Mouse (Mus musculus) midbrain, embryonic 16.5 days (tissue): ENCODE data around the gene Morc2a. TPM values are rescaled to one million over a fixed set of nuclear protein-coding genes. Genes with fewer than 3 reads are reported as not detected.
"Not testable (repeated sequence)": the region's sequence is repeated elsewhere in the genome, so short reads cannot be mapped to it uniquely, and the experiment has no call there.

Source experiments
- ATAC-seq: fragments of 200-750 bp; cut with Nextera tagmentation; 2 replicates; pipeline ENCODE4 v1.8.0; 2017; ENCODE audit warnings: moderate TSS enrichment
- H3K27ac ChIP-seq: fragments of 300-500 bp; sonication (generic); 2 replicates; pipeline ENCODE4 v1.5.1; 2014; ENCODE audit warnings: mild to moderate bottlenecking, low read length, mixed read lengths
- H3K27me3 ChIP-seq: fragments of 300-500 bp; sonication (generic); 2 replicates; pipeline ENCODE4 v1.6.1; 2014; ENCODE audit warnings: low read depth, low read length, mixed read lengths; ENCODE audit not compliant: control insufficient read depth, insufficient read depth
- H3K36me3 ChIP-seq: fragments of 300-500 bp; sonication (generic); 2 replicates; pipeline ENCODE4 v1.6.1; 2014; ENCODE audit warnings: mild to moderate bottlenecking, low read length, moderate library complexity, mixed read lengths; ENCODE audit not compliant: control insufficient read depth, insufficient read depth
- H3K4me1 ChIP-seq: fragments of 300-500 bp; sonication (generic); 2 replicates; pipeline ENCODE4 v1.6.1; 2014; ENCODE audit warnings: mild to moderate bottlenecking, low read length, mixed read lengths; ENCODE audit not compliant: control insufficient read depth, insufficient read depth
- H3K4me2 ChIP-seq: fragments of 300-500 bp; sonication (generic); 2 replicates; pipeline ENCODE4 v1.6.1; 2014; ENCODE audit warnings: mild to moderate bottlenecking, low read length, mixed read lengths
- H3K4me3 ChIP-seq: fragments of 300-500 bp; sonication (generic); 2 replicates; pipeline ENCODE4 v1.5.1; 2014; ENCODE audit warnings: low read depth, mild to moderate bottlenecking, low read length, moderate library complexity, mixed read lengths
- H3K9ac ChIP-seq: fragments of 300-500 bp; sonication (generic); 2 replicates; pipeline ENCODE4 v1.6.1; 2014; ENCODE audit warnings: low read depth, low read length, mixed read lengths
- H3K9me3 ChIP-seq: fragments of 300-500 bp; sonication (generic); replicated peaks from 2 replicates; pipeline ENCODE4 v1.6.1; 2014; ENCODE audit warnings: mild to moderate bottlenecking, low read length, mixed read lengths; ENCODE audit not compliant: control insufficient read depth, poor library complexity, severe bottlenecking
- WGBS: fragments of 180-500 bp; shearing (Covaris S2); extraction: QIAGEN DNeasy Blood & Tissue Kit; methylation state at CpG from one replicate; pipeline ENCODE4 v1.1.7; 2014; 5-methylcytosine and 5-hydroxymethylcytosine counted together
- polyA plus RNA-seq: library from polyadenylated mRNA; unstranded; fragments of >200 nt; fragmentation: Nextera tagmentation; extraction: Ambion mirVana; gene quantifications from 2 replicates; pipeline ENCODE4 v1.2.1, GENCODE M21; 2015

The Morc2a gene
- 33.7 and 38.5 TPM in 2 replicates for polyA plus RNA-seq

- Histone ChIP-seq H3K27me3 (no peaks in the 10 kb centered on the region), H3K36me3 (peaks cover 27% of the 10 kb centered on the region), H3K9me3 (peaks cover 12% of the 10 kb centered on the region; the same call in 1 of the 2 replicates), H3K4me1 (peaks cover 26% of the 10 kb centered on the region), H3K9ac (peak within 1 kb of the TSS; percentile 98), H3K4me2 (peak within 1 kb of the TSS; percentile 83), H3K4me3 (peak within 1 kb of the TSS; percentile 99), H3K27ac (peak within 1 kb of the TSS; percentile 95)
- peak; percentile 98 for ATAC-seq
- WGBS = under 1% methylated on average over 81 of the region's 81 CpGs
Measured at GRCm38 (mm10) chr11:3648964-3649841, at the start of gene Morc2a. Morc2a (plus strand) TSS chr11:3649191.

- H3K36me3 ChIP-seq, H3K27ac ChIP-seq, H3K27me3 ChIP-seq, H3K4me1 ChIP-seq, H3K9ac ChIP-seq, H3K9me3 ChIP-seq, H3K4me3 ChIP-seq, H3K4me2 ChIP-seq, ATAC-seq: not testable (repeated sequence)
- WGBS = 79% methylated on average over 1 of the region's 1 CpGs
Measured at GRCm38 (mm10) chr11:3601966-3602365, 47.0 kb upstream of the Morc2a start.

GRCm38 (mm10) chr11:3602687-3603086 is 46.3 kb upstream of the Morc2a start:
- H3K4me2 ChIP-seq, ATAC-seq, H3K9ac ChIP-seq, H3K36me3 ChIP-seq, H3K4me3 ChIP-seq, H3K27me3 ChIP-seq, H3K4me1 ChIP-seq, H3K27ac ChIP-seq, H3K9me3 ChIP-seq: not testable (repeated sequence)
- 54% methylated on average over 2 of the region's 2 CpGs for WGBS

GRCm38 (mm10) chr11:3606456-3606855 is 42.5 kb upstream of the Morc2a start:
- no peak for ATAC-seq
- H3K9me3 ChIP-seq = no peaks in the 10 kb centered on the region
- no peaks in the 10 kb centered on the region for H3K27me3 ChIP-seq
- WGBS = 93% methylated on average over 5 of the region's 5 CpGs
- H3K27ac ChIP-seq = no peak overlapping the region
- H3K36me3 ChIP-seq = no peaks in the 10 kb centered on the region
- H3K4me2 ChIP-seq = no peak overlapping the region
- no peaks in the 10 kb centered on the region for H3K4me1 ChIP-seq
- H3K9ac ChIP-seq = no peak overlapping the region
- H3K4me3 ChIP-seq = no peak overlapping the region

- no peaks in the 10 kb centered on the region for H3K27me3 ChIP-seq
- no peak for ATAC-seq
- H3K4me2 ChIP-seq = no peak overlapping the region
- H3K27ac ChIP-seq = no peak overlapping the region
- H3K9ac ChIP-seq = no peak overlapping the region
- H3K4me1 ChIP-seq = no peaks in the 10 kb centered on the region
- no peak overlapping the region for H3K4me3 ChIP-seq
- no peaks in the 10 kb centered on the region for H3K36me3 ChIP-seq
- H3K9me3 ChIP-seq = no peaks in the 10 kb centered on the region
- WGBS = 89% methylated on average over 4 of the region's 4 CpGs
Measured at GRCm38 (mm10) chr11:3615576-3615975, 33.4 kb upstream of the Morc2a start.

- Histone ChIP-seq H3K36me3 (no peaks in the 10 kb centered on the region), H3K27me3 (no peaks in the 10 kb centered on the region), H3K4me2 (no peak overlapping the region), H3K27ac (no peak overlapping the region), H3K4me1 (no peaks in the 10 kb centered on the region), H3K4me3 (no peak overlapping the region), H3K9ac (no peak overlapping the region), H3K9me3 (no peaks in the 10 kb centered on the region)
- ATAC-seq = no peak
- WGBS = 83% methylated on average over 5 of the region's 5 CpGs
Measured at GRCm38 (mm10) chr11:3622826-3623225, 26.2 kb upstream of the Morc2a start.

GRCm38 (mm10) chr11:3624391-3625027 is 24.5 kb upstream of the Morc2a start:
- Histone ChIP-seq H3K9ac (no peak overlapping the region), H3K4me2 (no peak overlapping the region), H3K9me3 (no peaks in the 10 kb centered on the region), H3K27me3 (no peaks in the 10 kb centered on the region), H3K27ac (no peak overlapping the region), H3K4me3 (no peak overlapping the region), H3K4me1 (peaks cover 3% of the 10 kb centered on the region; the same call in 1 of the 2 replicates), H3K36me3 (no peaks in the 10 kb centered on the region)
- ATAC-seq = no peak
- 82% methylated on average over 4 of the region's 4 CpGs for WGBS

- H3K9ac ChIP-seq = peak overlapping the region; percentile 68
- WGBS = 3% methylated on average over 29 of the region's 32 CpGs
- peak overlapping the region; percentile 66 for H3K4me2 ChIP-seq
- ATAC-seq = no peak
- H3K27me3 ChIP-seq = no peaks in the 10 kb centered on the region
- H3K4me1 ChIP-seq = peaks cover 3% of the 10 kb centered on the region; the same call in 1 of the 2 replicates
- H3K27ac ChIP-seq = no peak overlapping the region
- H3K36me3 ChIP-seq = no peaks in the 10 kb centered on the region
- peak overlapping the region; percentile 45 for H3K4me3 ChIP-seq
- no peaks in the 10 kb centered on the region for H3K9me3 ChIP-seq
Measured at GRCm38 (mm10) chr11:3628999-3629491, 19.9 kb upstream of the Morc2a start.

- H3K4me1 ChIP-seq, H3K9ac ChIP-seq, H3K4me3 ChIP-seq, H3K36me3 ChIP-seq, H3K4me2 ChIP-seq, H3K27ac ChIP-seq, H3K27me3 ChIP-seq, H3K9me3 ChIP-seq, ATAC-seq: not testable (repeated sequence)
- 84% methylated on average over 8 of the region's 8 CpGs for WGBS
Measured at GRCm38 (mm10) chr11:3633269-3633668, 15.7 kb upstream of the Morc2a start.
